In the genomic region with DNA sequence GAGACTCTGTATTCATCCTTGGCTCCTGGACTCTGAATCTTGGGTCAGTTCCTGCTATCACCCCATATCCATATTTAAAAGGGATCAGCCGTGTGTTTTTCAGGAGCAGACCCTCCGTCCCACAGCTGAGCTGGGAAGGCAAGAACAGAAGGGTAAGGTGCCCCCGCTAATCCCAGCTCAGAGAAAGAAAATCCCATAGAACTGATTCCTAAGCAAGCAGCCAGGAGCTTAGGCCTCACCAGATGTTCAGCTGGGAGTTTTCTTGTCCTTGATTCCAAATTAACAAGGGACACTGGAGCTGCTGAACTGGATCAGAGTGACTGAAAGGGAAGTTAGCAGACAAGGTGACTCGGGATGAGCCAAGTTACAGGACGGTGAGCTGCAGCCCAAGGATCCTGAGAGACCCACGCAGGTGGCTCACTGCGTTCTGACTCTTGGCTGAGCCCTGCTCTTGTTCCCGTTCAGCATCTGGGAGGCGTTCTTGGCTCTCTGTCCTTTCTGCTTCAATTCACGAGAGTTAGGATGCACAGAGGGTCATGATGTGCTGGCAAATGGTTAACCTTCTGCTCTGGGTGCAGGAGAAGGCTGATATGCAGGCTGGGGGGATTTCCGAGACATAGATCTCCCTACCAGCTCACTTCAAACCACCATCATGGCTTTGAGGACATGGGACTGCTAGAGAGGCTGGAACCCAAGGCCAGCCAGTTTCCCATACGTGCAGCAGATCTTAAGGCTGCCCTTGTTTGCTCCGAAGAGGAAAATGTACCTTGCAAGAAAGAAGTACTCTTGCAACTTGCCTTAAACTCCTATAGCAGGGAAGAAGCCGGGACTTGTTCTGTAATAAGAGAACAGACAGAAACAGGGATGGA, we compare ENCODE assay signal across 10 mouse cellular contexts. TPM values are rescaled to one million over a fixed set of nuclear protein-coding genes. Genes with fewer than 3 reads are reported as not detected.
DNase-seq lines count a peak whose midpoint lies in the region; ATAC-seq lines count a peak whose summit lies in the region.
"Had no signal": no experiment of that assay in that cellular context is flagged by ENCODE, and none has a peak within 500 bp of the region (broad histone marks: within the 10 kb centered on the region; RNA-seq: fewer than 3 reads in every experiment).

No protein-coding gene starts in this region.

- WGBS in embryonic facial prominence, embryonic 14.5 days: 70% methylated on average over 14 of the region's 14 CpGs
- WGBS in kidney, embryonic 15.5 days: 75% methylated on average over 14 of the region's 14 CpGs
- 80% methylated on average over 14 of the region's 14 CpGs for WGBS in neural tube, embryonic 11.5 days

- peaks cover 17% of the 10 kb centered on the region for H3K36me3 ChIP-seq in embryonic facial prominence, embryonic 14.5 days (ENCODE audit: control insufficient read depth, insufficient read depth, low read length)
- peaks cover 19% of the 10 kb centered on the region for H3K36me3 ChIP-seq in kidney, embryonic 15.5 days
- H3K36me3 ChIP-seq in neural tube, embryonic 11.5 days (ENCODE audit: control insufficient read depth, insufficient read depth, low read length): no peaks in the 10 kb centered on the region

- no peak overlapping the region for H3K4me3 ChIP-seq in embryonic facial prominence, embryonic 14.5 days (ENCODE audit: low read depth, low read length)
- no peak overlapping the region for H3K4me3 ChIP-seq in kidney, embryonic 15.5 days (replicated peaks)
- no peak overlapping the region for H3K4me3 ChIP-seq in neural tube, embryonic 11.5 days (ENCODE audit: low read depth, low read length)

- DNase-seq in heart, adult 11 months: peak; percentile 92
- DNase-seq in heart, postnatal 36 days: no peak
- DNase-seq in embryonic facial prominence, embryonic 14.5 days (ENCODE audit: low spot score): no peak
- no peak for DNase-seq in neural tube, embryonic 11.5 days (ENCODE audit: low spot score)
- no peak for DNase-seq in spleen, adult 18-20 months
- DNase-seq in thymus, postnatal 36 days: no peak
- DNase-seq: lung, adult 18-20 months had no signal

- H3K9ac ChIP-seq in embryonic facial prominence, embryonic 14.5 days (ENCODE audit: low read depth, low read length): no peak overlapping the region
- H3K9ac ChIP-seq in kidney, embryonic 15.5 days: no peak overlapping the region
- no peak overlapping the region for H3K9ac ChIP-seq in neural tube, embryonic 11.5 days (ENCODE audit: low read length)

- no peak for ATAC-seq in embryonic facial prominence, embryonic 14.5 days (ENCODE audit: low read depth)
- ATAC-seq in kidney, embryonic 15.5 days (replicated peaks; ENCODE audit: low FRiP score): no peak
- no peak for ATAC-seq in neural tube, embryonic 11.5 days (ENCODE audit: insufficient read depth, low FRiP score, low TSS enrichment)
- ATAC-seq in frontal cortex, adult (ENCODE audit: low TSS enrichment): no peak
- ATAC-seq: activated CD4-positive, CD25-positive, alpha-beta regulatory T cell, adult 4 months had no signal

- H3K27me3 ChIP-seq in embryonic facial prominence, embryonic 14.5 days (replicated peaks; ENCODE audit: control insufficient read depth, insufficient read depth, low read length): no peaks in the 10 kb centered on the region
- peaks cover 16% of the 10 kb centered on the region for H3K27me3 ChIP-seq in kidney, embryonic 15.5 days
- peaks cover 4% of the 10 kb centered on the region; the same call in 1 of the 2 replicates for H3K27me3 ChIP-seq in neural tube, embryonic 11.5 days (ENCODE audit: control insufficient read depth, insufficient read depth, low read length)

- no peaks in the 10 kb centered on the region for H3K9me3 ChIP-seq in embryonic facial prominence, embryonic 14.5 days (ENCODE audit: control insufficient read depth, low read length)
- no peaks in the 10 kb centered on the region for H3K9me3 ChIP-seq in kidney, embryonic 15.5 days (replicated peaks)
- no peaks in the 10 kb centered on the region for H3K9me3 ChIP-seq in neural tube, embryonic 11.5 days (ENCODE audit: control insufficient read depth, low read length)

- H3K27ac ChIP-seq in embryonic facial prominence, embryonic 14.5 days (replicated peaks; ENCODE audit: low read depth, low read length): peak overlapping the region; percentile 85
- H3K27ac ChIP-seq in kidney, embryonic 15.5 days: 0 out of 2 replicates have a peak overlapping the region, but pooled peaks have one; percentile 76
- 0 out of 2 replicates have a peak overlapping the region, but pooled peaks have one; percentile 42 for H3K27ac ChIP-seq in neural tube, embryonic 11.5 days (ENCODE audit: low read depth, low read length)

- peaks cover 25% of the 10 kb centered on the region for H3K4me1 ChIP-seq in embryonic facial prominence, embryonic 14.5 days (ENCODE audit: control insufficient read depth, insufficient read depth, low read length)
- H3K4me1 ChIP-seq in kidney, embryonic 15.5 days: peaks cover 54% of the 10 kb centered on the region
- H3K4me1 ChIP-seq in neural tube, embryonic 11.5 days (ENCODE audit: control insufficient read depth, insufficient read depth, low read length): peaks cover 18% of the 10 kb centered on the region

- no peak overlapping the region for H3K4me2 ChIP-seq in embryonic facial prominence, embryonic 14.5 days (ENCODE audit: low read depth, low read length)
- no peak overlapping the region for H3K4me2 ChIP-seq in kidney, embryonic 15.5 days
- no peak overlapping the region for H3K4me2 ChIP-seq in neural tube, embryonic 11.5 days (ENCODE audit: low read depth)

- intact Hi-C loops in heart, postnatal 36 days (cut with DNase I): no loop called here

RNA-seq across cellular contexts. Expression of gene Mrps23, which starts 17.9 kb away (rescaled TPM):
- total RNA-seq in heart, postnatal 36 days (2021): 100 to 1,000 TPM; 273 to 312 TPM
- polyA plus RNA-seq in embryonic facial prominence, embryonic 14.5 days (2014; fragmentation: Nextera tagmentation; extraction: Ambion mirVana): 55.6 and 59.4 TPM in 2 replicates
- 57.5 and 65.2 TPM in 2 replicates for polyA plus RNA-seq in kidney, embryonic 15.5 days (2015; fragmentation: Nextera tagmentation; extraction: Ambion mirVana)
- 76.3 and 85.5 TPM in 2 replicates for polyA plus RNA-seq in neural tube, embryonic 11.5 days (2014; fragmentation: Nextera tagmentation; extraction: Ambion mirVana)
